Mouse (Mus musculus) erythroblast, embryonic 14.5 days (primary cell): ENCODE data around the gene Ube2q1. TPM values are rescaled to one million over a fixed set of nuclear protein-coding genes. Genes with fewer than 3 reads are reported as not detected.

Source experiments
- H3K27me3 ChIP-seq: 2 replicates; pipeline ENCODE4 v1.6.1; 2012; ENCODE audit warnings: inconsistent platforms; ENCODE audit not compliant: control insufficient read depth
- H3K36me3 ChIP-seq: 2 replicates; pipeline ENCODE4 v1.6.1; 2012; ENCODE audit warnings: mild to moderate bottlenecking, inconsistent platforms; ENCODE audit not compliant: control insufficient read depth
- H3K4me1 ChIP-seq: 2 replicates; pipeline ENCODE4 v1.6.1; 2012; ENCODE audit warnings: inconsistent platforms; ENCODE audit not compliant: control insufficient read depth
- H3K4me3 ChIP-seq: replicated peaks from 2 replicates; pipeline ENCODE3; 2012; ENCODE audit warnings: moderate library complexity, mild to moderate bottlenecking, inconsistent platforms
- H3K9me3 ChIP-seq: 2 replicates; pipeline ENCODE4 v1.6.1; 2012; ENCODE audit warnings: low read length, inconsistent platforms, mixed read lengths; ENCODE audit not compliant: control insufficient read depth
- GATA1 ChIP-seq: IDR thresholded peaks from 2 replicates; pipeline ENCODE4 v1.6.1; 2012; ENCODE audit warnings: low read length, inconsistent platforms, mixed read lengths
- TAL1 ChIP-seq: IDR thresholded peaks from 3 replicates; pipeline ENCODE4 v1.6.1; 2012; ENCODE audit warnings: low read length, inconsistent platforms, mixed read lengths
- polyA plus RNA-seq: library from polyadenylated mRNA; stranded (reverse); fragments of >175 nt; gene quantifications from 2 replicates; pipeline ENCODE4 v1.2.3, GENCODE M21; 2012

The Ube2q1 gene
- polyA plus RNA-seq, 1 experiment: 0.69 TPM

GRCm38 (mm10) chr3:89759786-89760185 is 13.6 kb upstream of the Ube2q1 start:
- Histone ChIP-seq H3K36me3 (no peaks in the 10 kb centered on the region), H3K4me3 (no peak overlapping the region), H3K9me3 (no peaks in the 10 kb centered on the region), H3K4me1 (no peaks in the 10 kb centered on the region; the same call in 1 of the 2 replicates), H3K27me3 (peaks cover 25% of the 10 kb centered on the region)
- TF ChIP-seq GATA1 (no peak), TAL1 (no peak)

- no peaks in the 10 kb centered on the region; the same call in 1 of the 2 replicates for H3K4me1 ChIP-seq
- no peaks in the 10 kb centered on the region for H3K36me3 ChIP-seq
- no peak within 1 kb of the TSS for H3K4me3 ChIP-seq
- H3K27me3 ChIP-seq: peaks cover 39% of the 10 kb centered on the region
- H3K9me3 ChIP-seq: no peaks in the 10 kb centered on the region
- TF ChIP-seq GATA1: no peak
Measured at GRCm38 (mm10) chr3:89764119-89764724, 9.2 kb upstream of the Ube2q1 start, which contains the start of gene Chrnb2. TSS of gene Chrnb2 (minus strand) at chr3:89764632.

- peaks cover 28% of the 10 kb centered on the region for H3K4me1 ChIP-seq
- TF ChIP-seq TAL1 (no peak), GATA1 (no peak)
- H3K27me3 ChIP-seq: peaks cover 16% of the 10 kb centered on the region
- H3K9me3 ChIP-seq: no peaks in the 10 kb centered on the region
- no peaks in the 10 kb centered on the region for H3K36me3 ChIP-seq
- H3K4me3 ChIP-seq: no peak overlapping the region
Measured at GRCm38 (mm10) chr3:89769584-89769983, 3.8 kb upstream of the Ube2q1 start.

GRCm38 (mm10) chr3:89770425-89771002 is 2.9 kb upstream of the Ube2q1 start:
- Histone ChIP-seq H3K27me3 (peaks cover 7% of the 10 kb centered on the region), H3K36me3 (0 out of 2 replicates have a peak, but pooled peaks cover 2% of the 10 kb centered on the region), H3K4me3 (no peak overlapping the region), H3K4me1 (peaks cover 36% of the 10 kb centered on the region), H3K9me3 (no peaks in the 10 kb centered on the region)
- no peak for TF ChIP-seq TAL1
- TF ChIP-seq GATA1: no peak

- Histone ChIP-seq H3K9me3 (no peaks in the 10 kb centered on the region), H3K36me3 (peaks cover 22% of the 10 kb centered on the region), H3K27me3 (no peaks in the 10 kb centered on the region), H3K4me3 (peak overlapping the region; percentile 81), H3K4me1 (peaks cover 39% of the 10 kb centered on the region)
- TF ChIP-seq TAL1 (no peak), GATA1 (no peak)
Measured at GRCm38 (mm10) chr3:89772588-89772967, 838 bp upstream of the Ube2q1 start.

GRCm38 (mm10) chr3:89773740-89774211 is 360 bp downstream of the Ube2q1 start:
- peak overlapping the region; percentile 81 for H3K4me3 ChIP-seq
- H3K4me1 ChIP-seq: peaks cover 39% of the 10 kb centered on the region
- H3K27me3 ChIP-seq: no peaks in the 10 kb centered on the region
- no peaks in the 10 kb centered on the region for H3K9me3 ChIP-seq
- TF ChIP-seq TAL1 (no peak), GATA1 (no peak)
- peaks cover 32% of the 10 kb centered on the region for H3K36me3 ChIP-seq

- TF ChIP-seq TAL1 (no peak), GATA1 (no peak)
- peak overlapping the region; percentile 81 for H3K4me3 ChIP-seq
- H3K4me1 ChIP-seq: peaks cover 39% of the 10 kb centered on the region
- H3K9me3 ChIP-seq: no peaks in the 10 kb centered on the region
- H3K27me3 ChIP-seq: no peaks in the 10 kb centered on the region
- peaks cover 39% of the 10 kb centered on the region for H3K36me3 ChIP-seq
Measured at GRCm38 (mm10) chr3:89774236-89774960, 982 bp downstream of the Ube2q1 start.

- H3K4me1 ChIP-seq: peaks cover 36% of the 10 kb centered on the region
- no peaks in the 10 kb centered on the region for H3K27me3 ChIP-seq
- peaks cover 55% of the 10 kb centered on the region for H3K36me3 ChIP-seq
- TF ChIP-seq GATA1 (no peak), TAL1 (no peak)
- no peaks in the 10 kb centered on the region for H3K9me3 ChIP-seq
- no peak overlapping the region for H3K4me3 ChIP-seq
Measured at GRCm38 (mm10) chr3:89776001-89776400, 2.6 kb downstream of the Ube2q1 start.

- no peaks in the 10 kb centered on the region for H3K9me3 ChIP-seq
- no peaks in the 10 kb centered on the region for H3K27me3 ChIP-seq
- peaks cover 82% of the 10 kb centered on the region for H3K36me3 ChIP-seq
- no peak for TF ChIP-seq TAL1
- TF ChIP-seq GATA1: no peak
- H3K4me3 ChIP-seq: no peak overlapping the region
- H3K4me1 ChIP-seq: peaks cover 6% of the 10 kb centered on the region
Measured at GRCm38 (mm10) chr3:89780102-89780501, 6.7 kb downstream of the Ube2q1 start.
